ENCODE assay signal across 13 mouse cellular contexts in genomic region chr4:150938063-150938452, GRCm38 (mm10). TPM values are rescaled to one million over a fixed set of nuclear protein-coding genes. Genes with fewer than 3 reads are reported as not detected.
DNase-seq lines count a peak whose midpoint lies in the region; ATAC-seq and TF ChIP-seq lines count a peak whose summit lies in the region.
"Had no signal": no experiment of that assay in that cellular context is flagged by ENCODE, and none has a peak within 500 bp of the region (broad histone marks: within the 10 kb centered on the region; RNA-seq: fewer than 3 reads in every experiment).

No protein-coding gene starts in this region.

- TF ChIP-seq CTCF in gastrocnemius, adult 2 months (IDR thresholded peaks at IDR 0.05) = no peak

- H3K4me1 ChIP-seq in liver, embryonic 11.5 days (replicated peaks; ENCODE audit: control insufficient read depth, insufficient read depth, low read length) = no peaks in the 10 kb centered on the region
- H3K4me1 ChIP-seq in hindbrain, embryonic 15.5 days (replicated peaks) = no peaks in the 10 kb centered on the region
- H3K4me1 ChIP-seq in stomach, embryonic 15.5 days = no peaks in the 10 kb centered on the region

- H3K36me3 ChIP-seq in liver, embryonic 11.5 days (ENCODE audit: control insufficient read depth, insufficient read depth, low read length) = no peaks in the 10 kb centered on the region
- H3K36me3 ChIP-seq in hindbrain, embryonic 15.5 days = no peaks in the 10 kb centered on the region
- no peaks in the 10 kb centered on the region for H3K36me3 ChIP-seq in stomach, embryonic 15.5 days

- H3K9ac ChIP-seq in liver, embryonic 11.5 days (ENCODE audit: low read depth, low read length) = no peak overlapping the region
- no peak overlapping the region for H3K9ac ChIP-seq in hindbrain, embryonic 15.5 days
- H3K9ac ChIP-seq in stomach, embryonic 15.5 days = no peak overlapping the region

- peak overlapping the region; percentile 38 for H3K4me2 ChIP-seq in liver, embryonic 11.5 days
- peak overlapping the region; percentile 16 for H3K4me2 ChIP-seq in hindbrain, embryonic 15.5 days
- H3K4me2 ChIP-seq in stomach, embryonic 15.5 days = peak overlapping the region; percentile 5; the same call in 1 of the 2 replicates

- 29% methylated on average over 14 of the region's 14 CpGs for WGBS in liver, embryonic 11.5 days
- 60% methylated on average over 14 of the region's 14 CpGs for WGBS in hindbrain, embryonic 15.5 days
- WGBS in stomach, embryonic 15.5 days = 43% methylated on average over 14 of the region's 14 CpGs

- no peaks in the 10 kb centered on the region for H3K9me3 ChIP-seq in liver, embryonic 11.5 days (ENCODE audit: control insufficient read depth, low read length)
- H3K9me3 ChIP-seq in hindbrain, embryonic 15.5 days = no peaks in the 10 kb centered on the region
- no peaks in the 10 kb centered on the region for H3K9me3 ChIP-seq in stomach, embryonic 15.5 days

- H3K27me3 ChIP-seq in liver, embryonic 11.5 days (replicated peaks; ENCODE audit: control insufficient read depth, insufficient read depth, low read length) = no peaks in the 10 kb centered on the region
- no peaks in the 10 kb centered on the region for H3K27me3 ChIP-seq in hindbrain, embryonic 15.5 days
- H3K27me3 ChIP-seq in stomach, embryonic 15.5 days (replicated peaks) = no peaks in the 10 kb centered on the region

- peak overlapping the region; percentile 16; the same call in 1 of the 2 replicates for H3K27ac ChIP-seq in gastrocnemius, adult 2 months
- no peak overlapping the region for H3K27ac ChIP-seq in liver, embryonic 11.5 days (ENCODE audit: low read depth, low read length)
- H3K27ac ChIP-seq in hindbrain, embryonic 15.5 days (replicated peaks) = no peak overlapping the region
- H3K27ac ChIP-seq in stomach, embryonic 15.5 days = no peak overlapping the region

- H3K4me3 ChIP-seq in gastrocnemius, adult 2 months = peak overlapping the region; percentile 57
- H3K4me3 ChIP-seq in liver, embryonic 11.5 days (ENCODE audit: low read depth, low read length) = no peak overlapping the region
- H3K4me3 ChIP-seq in hindbrain, embryonic 15.5 days = no peak overlapping the region
- H3K4me3 ChIP-seq in stomach, embryonic 15.5 days (replicated peaks) = no peak overlapping the region
- H3K4me3 ChIP-seq: erythroblast, embryonic 14.5 days had no signal

- no peak for DNase-seq in gastrocnemius, adult 2 months
- no peak for DNase-seq in gastrocnemius, postnatal 14 days
- DNase-seq in liver, embryonic 11.5 days (ENCODE audit: low spot score) = no peak
- no peak for DNase-seq in liver
- DNase-seq in gastrocnemius, postnatal 25 days = no peak
- DNase-seq: heart, adult 11 months; lung, adult 2 months had no signal

- intact Hi-C loops in gastrocnemius, adult 2 months (cut with DNase I) = no loop called here
- intact Hi-C loops in gastrocnemius, postnatal 14 days (cut with DNase I; ENCODE audit: low total_unique reads) = no loop called here

- no peak for ATAC-seq in liver, embryonic 11.5 days (replicated peaks; ENCODE audit: low FRiP score)
- ATAC-seq in hindbrain, embryonic 15.5 days (ENCODE audit: low FRiP score, low read depth) = no peak
- no peak for ATAC-seq in stomach, embryonic 15.5 days (ENCODE audit: insufficient read depth, low FRiP score, low read depth)
- no peak for ATAC-seq in megakaryocyte-erythroid progenitor cell, adult 5-6 weeks (replicated peaks; ENCODE audit: low FRiP score, low TSS enrichment, poor library complexity, severe bottlenecking)

RNA-seq across cellular contexts. Expression of gene Tnfrsf9, which starts 23.7 kb away (rescaled TPM):
- under 1 TPM in 1 of 2 experiments, not detected in 1; 0.20 TPM for total RNA-seq in gastrocnemius, adult 2 months (2021)
- total RNA-seq in gastrocnemius, postnatal 14 days (2021) = under 1 TPM; 0.16 to 0.22 TPM
- 0.21 and 0.26 TPM in 2 replicates for polyA plus RNA-seq in liver, embryonic 11.5 days (2014; fragmentation: Nextera tagmentation; extraction: Ambion mirVana)
- polyA plus RNA-seq in hindbrain, embryonic 15.5 days (2015; fragmentation: Nextera tagmentation; extraction: Ambion mirVana) = 0.34 and 0.41 TPM in 2 replicates
- polyA plus RNA-seq in stomach, embryonic 15.5 days (2015; fragmentation: Nextera tagmentation; extraction: Ambion mirVana) = 0.98 and 1.2 TPM in 2 replicates
- 2.6 TPM in 1 of 2 replicates, not detected in the other for total RNA-seq in megakaryocyte-erythroid progenitor cell, adult 5-6 weeks (2014; fragmentation: Nextera tagmentation)
- total RNA-seq in megakaryocyte-erythroid progenitor cell, adult 5-6 weeks (2017) = 7.2 TPM in 1 of 2 replicates, not detected in the other
- under 1 TPM in 1 of 2 experiments, not detected in 1; 0.18 TPM for total RNA-seq in gastrocnemius, postnatal 25 days (2021)
- polyA plus RNA-seq: erythroblast, embryonic 14.5 days had no signal

RNA-seq across cellular contexts. Expression of gene Park7, which starts 23.8 kb away (rescaled TPM):
- 100 to 1,000 TPM; 579 to 815 TPM for total RNA-seq in gastrocnemius, adult 2 months (2021)
- total RNA-seq in gastrocnemius, postnatal 14 days (2021) = 100 to 1,000 TPM; 642 to 667 TPM
- 526 and 535 TPM in 2 replicates for polyA plus RNA-seq in liver, embryonic 11.5 days (2014; fragmentation: Nextera tagmentation; extraction: Ambion mirVana)
- 372 and 389 TPM in 2 replicates for polyA plus RNA-seq in hindbrain, embryonic 15.5 days (2015; fragmentation: Nextera tagmentation; extraction: Ambion mirVana)
- 411 and 424 TPM in 2 replicates for polyA plus RNA-seq in stomach, embryonic 15.5 days (2015; fragmentation: Nextera tagmentation; extraction: Ambion mirVana)
- total RNA-seq in megakaryocyte-erythroid progenitor cell, adult 5-6 weeks (2014; fragmentation: Nextera tagmentation) = 339 and 364 TPM in 2 replicates
- 415 and 488 TPM in 2 replicates for total RNA-seq in megakaryocyte-erythroid progenitor cell, adult 5-6 weeks (2017)
- 100 to 1,000 TPM; 669 to 811 TPM for total RNA-seq in gastrocnemius, postnatal 25 days (2021)

RNA-seq across cellular contexts. Expression of gene Uts2, which starts 58.8 kb away (rescaled TPM):
- total RNA-seq in gastrocnemius, adult 2 months (2021) = not detected
- not detected for total RNA-seq in gastrocnemius, postnatal 14 days (2021)
- polyA plus RNA-seq in liver, embryonic 11.5 days (2014; fragmentation: Nextera tagmentation; extraction: Ambion mirVana) = not detected in 2 replicates
- 0.41 TPM in 1 of 2 replicates, not detected in the other for polyA plus RNA-seq in hindbrain, embryonic 15.5 days (2015; fragmentation: Nextera tagmentation; extraction: Ambion mirVana)
- polyA plus RNA-seq in stomach, embryonic 15.5 days (2015; fragmentation: Nextera tagmentation; extraction: Ambion mirVana) = not detected in 2 replicates
- total RNA-seq in megakaryocyte-erythroid progenitor cell, adult 5-6 weeks (2014; fragmentation: Nextera tagmentation) = not detected in 2 replicates
- total RNA-seq in megakaryocyte-erythroid progenitor cell, adult 5-6 weeks (2017) = not detected in 2 replicates
- total RNA-seq in gastrocnemius, postnatal 25 days (2021) = not detected
- total RNA-seq: layer of hippocampus, postnatal 10 days; neutrophil, adult 5-6 weeks had no signal
- polyA plus RNA-seq: erythroblast, embryonic 14.5 days; lung, adult 2 months had no signal
